Mouse (Mus musculus) testis, postnatal 10 days (tissue): ENCODE measurements around the gene Fam168a.

ENCODE experiments used
- DNase-seq: peaks from one replicate; pipeline ENCODE4 v3.0.0; 2021; ENCODE audit warnings: low spot score

The Fam168a gene

GRCm38 (mm10) chr7:100868551-100868950 is 162.1 kb downstream of the Fam168a start:
- DNase-seq, result no peak

GRCm38 (mm10) chr7:100869877-100870629 is 163.6 kb downstream of the Fam168a start:
- no peak for DNase-seq

- no peak for DNase-seq
These were observed 164.9 kb downstream of the Fam168a start for GRCm38 (mm10) chr7:100871355-100871754.

- DNase-seq, result no peak
These were observed 165.5 kb downstream of the Fam168a start for GRCm38 (mm10) chr7:100871892-100872291.

GRCm38 (mm10) chr7:100873197-100873596 is 166.8 kb downstream of the Fam168a start:
- no peak for DNase-seq

- no peak for DNase-seq
These were observed 169.4 kb downstream of the Fam168a start for GRCm38 (mm10) chr7:100875822-100876221.

- DNase-seq, result no peak
These were observed 169.9 kb downstream of the Fam168a start for GRCm38 (mm10) chr7:100876293-100876692.

- no peak for DNase-seq
These were observed 170.3 kb downstream of the Fam168a start for GRCm38 (mm10) chr7:100876771-100877170.

- DNase-seq, result peak; percentile 93
These were observed 173.2 kb downstream of the Fam168a start for GRCm38 (mm10) chr7:100879595-100879994.

GRCm38 (mm10) chr7:100881531-100881930 is 175.1 kb downstream of the Fam168a start:
- no peak for DNase-seq

GRCm38 (mm10) chr7:100881950-100882349 is 175.5 kb downstream of the Fam168a start:
- no peak for DNase-seq

- no peak for DNase-seq
These were observed 178.0 kb downstream of the Fam168a start for GRCm38 (mm10) chr7:100884460-100884859.

GRCm38 (mm10) chr7:100886535-100886934 is 180.1 kb downstream of the Fam168a start:
- peak; percentile 73 for DNase-seq
